Mouse (Mus musculus): ENCODE measurements at regions not wholly inside any gene's neighbourhood (a gene's known extent, or its start where the extent isn't known, plus 50 kb on each side); places are given as distances from the start of the nearest gene placed in this dataset.

DNA sequence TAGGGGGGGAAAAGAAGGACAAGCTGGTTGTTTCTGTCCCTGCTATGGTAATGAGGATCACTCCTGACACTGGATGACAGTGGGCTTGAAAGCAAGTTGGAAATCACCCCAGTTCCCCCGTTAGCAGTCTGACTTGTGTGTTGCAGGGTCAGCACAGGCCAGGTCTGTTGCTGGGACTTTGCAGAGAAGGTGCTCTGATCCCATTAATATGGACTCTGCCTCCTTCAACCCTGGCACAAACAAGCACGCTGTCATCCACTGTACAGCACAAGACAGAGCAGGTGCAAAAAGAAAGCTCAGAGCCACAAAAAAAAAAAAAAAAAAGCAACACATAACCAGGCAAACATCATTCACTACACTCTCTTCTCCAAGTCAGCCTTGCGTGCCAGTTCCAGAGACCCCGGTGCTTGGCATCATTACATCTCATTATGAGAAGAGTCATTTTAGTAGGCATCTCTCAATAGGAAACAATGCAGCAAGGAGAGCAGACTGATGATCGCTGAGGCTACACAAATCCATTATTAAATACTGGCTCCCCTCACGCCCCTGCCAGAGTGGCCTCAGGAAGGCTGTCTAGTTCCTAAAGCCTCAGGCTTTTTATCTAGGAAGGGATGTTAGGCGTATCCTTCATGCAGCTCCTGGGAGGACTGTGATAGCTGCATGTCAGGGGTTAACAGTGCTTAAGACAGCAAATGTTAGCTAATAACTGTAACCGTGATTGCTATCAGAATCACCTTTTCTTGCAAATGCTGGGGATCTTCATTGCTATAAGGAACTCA is 403.5 kb upstream of the Cdh11 start:
- TF ChIP-seq CTCF (IDR thresholded peaks at IDR 0.05; ENCODE audit: control insufficient read depth, insufficient read depth, low read length) = no peak
- no peak for TF ChIP-seq POLR2A (IDR thresholded peaks at IDR 0.05; ENCODE audit: borderline replicate concordance, control insufficient read depth, low read depth, low read length)

Data from bone marrow, adult 2 months (tissue).